Mouse (Mus musculus) layer of hippocampus, adult 9-10 months (tissue): ENCODE results near the gene Vac14.

Experiments
- DNase-seq: peaks from one replicate; pipeline ENCODE4 v3.0.0; 2022; ENCODE audit warnings: low spot score

Gene Vac14

DNA sequence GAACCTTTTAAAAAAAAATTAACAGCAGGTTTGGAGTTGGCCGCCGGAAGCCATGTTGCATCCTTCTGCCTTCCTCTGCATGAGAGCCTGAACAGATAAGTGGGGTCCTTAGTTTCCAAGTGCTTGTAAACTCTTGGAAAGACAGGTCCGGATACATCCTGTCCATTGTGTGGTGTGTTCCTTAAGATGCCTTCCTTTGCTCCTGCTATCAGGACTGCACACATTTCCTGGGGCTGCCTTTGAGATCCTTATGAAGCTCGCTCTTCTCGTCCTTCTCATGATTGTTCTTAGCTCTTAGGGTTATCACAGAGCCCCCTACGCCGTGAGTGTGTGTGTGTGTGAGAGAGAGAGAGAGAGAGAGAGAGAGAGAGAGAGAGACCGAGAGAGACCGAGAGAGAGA is 71.6 kb downstream of the Vac14 start:
- no peak for DNase-seq

DNA sequence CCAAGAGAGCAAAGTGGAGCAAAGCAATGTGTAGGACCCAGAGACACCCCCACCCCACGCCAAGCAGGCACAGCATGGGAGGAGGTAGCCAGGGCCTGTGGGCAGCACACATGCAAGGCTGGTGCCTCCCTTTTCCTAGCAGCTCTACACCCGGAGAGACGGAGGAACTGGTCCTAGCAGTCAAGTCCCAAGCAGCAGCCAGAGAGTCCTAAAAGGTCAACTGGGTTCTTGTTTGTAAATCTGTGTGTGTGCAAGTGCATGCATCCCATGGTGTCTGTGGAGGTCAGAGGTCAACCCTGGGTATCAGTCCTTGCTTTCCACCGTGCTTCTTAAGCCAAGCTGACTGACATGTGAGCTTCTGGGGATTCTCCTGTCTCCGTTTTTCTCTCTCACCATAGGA is 75.8 kb downstream of the Vac14 start:
- no peak for DNase-seq

DNA sequence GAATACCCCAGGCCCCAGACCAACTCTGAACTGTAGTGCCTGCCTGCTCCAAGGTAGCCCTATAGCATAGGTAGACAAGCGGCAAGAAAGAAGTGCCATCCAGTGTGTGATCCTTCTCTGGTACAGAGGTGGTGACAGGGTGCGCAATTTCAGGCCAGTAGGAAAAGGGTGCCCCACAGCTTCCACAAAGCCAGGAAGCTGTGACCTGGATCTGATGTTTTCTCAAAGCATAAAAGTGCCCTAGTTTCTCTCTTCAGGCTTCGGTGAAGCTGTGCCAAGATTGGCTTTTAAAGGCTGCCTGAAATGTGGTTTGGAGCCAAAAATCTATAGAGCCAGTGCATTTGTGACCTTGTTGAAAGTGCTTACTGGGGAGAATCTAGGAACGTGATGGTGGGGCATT is 76.4 kb downstream of the Vac14 start:
- DNase-seq, result no peak

DNA sequence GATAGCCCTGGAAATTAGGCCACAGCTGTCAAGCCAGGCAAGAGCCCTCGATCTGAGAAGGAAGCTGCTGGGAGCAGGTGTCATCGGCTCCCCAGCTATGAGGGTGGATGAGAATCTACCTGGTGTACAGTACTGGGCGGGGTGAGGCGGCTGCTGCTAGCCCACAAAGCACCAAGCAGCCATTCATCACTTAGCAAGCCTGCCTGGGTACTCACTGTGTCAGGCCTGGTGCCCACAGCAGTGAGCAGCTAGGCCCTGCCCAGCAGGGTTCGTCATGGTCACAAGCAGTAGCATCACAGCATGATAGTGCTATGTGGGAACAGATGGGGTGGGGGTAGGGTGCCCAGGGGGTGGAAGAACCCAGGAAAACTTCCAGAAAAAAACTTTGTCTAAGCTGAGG is 77.0 kb downstream of the Vac14 start:
- no peak for DNase-seq

DNA sequence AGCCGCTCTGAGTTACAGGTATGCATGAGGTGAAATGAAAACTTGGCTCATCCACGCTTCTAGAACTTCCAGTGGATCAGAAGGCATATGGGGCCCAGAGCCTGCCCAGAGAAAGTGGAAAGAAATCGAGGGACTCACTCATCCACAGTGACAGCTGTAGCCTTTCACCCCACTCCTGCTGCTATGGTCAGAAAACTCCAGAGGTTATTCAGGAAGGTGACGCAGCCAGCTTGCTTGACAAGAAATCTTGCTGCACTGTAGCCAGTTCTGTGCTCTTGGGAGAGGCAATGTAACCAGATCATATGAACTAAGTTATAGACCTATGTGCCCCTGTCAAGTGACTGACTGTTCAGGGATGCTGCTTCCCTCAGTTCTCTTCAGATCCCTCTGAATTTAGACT is 77.7 kb downstream of the Vac14 start:
- no peak for DNase-seq

DNA sequence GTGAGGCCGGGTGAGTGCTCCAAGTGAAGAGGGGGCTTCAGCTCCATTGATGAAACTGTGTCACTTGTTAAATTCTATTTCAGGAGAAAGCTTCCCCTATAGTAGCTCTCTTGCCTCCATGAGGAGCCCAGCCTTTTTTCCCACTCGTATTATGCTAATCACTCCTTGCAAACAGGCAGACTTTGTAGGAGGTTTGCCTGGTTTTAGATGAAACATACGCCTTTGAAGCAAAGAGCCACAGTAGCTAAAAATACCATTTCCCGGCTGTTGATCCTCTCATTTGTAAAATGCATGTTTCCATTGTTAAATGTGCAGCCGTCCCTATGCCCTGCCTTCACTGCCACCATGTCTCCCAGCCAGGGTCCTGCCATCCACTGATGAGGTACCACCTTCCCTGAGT is 79.2 kb downstream of the Vac14 start:
- peak; percentile 30 for DNase-seq

DNA sequence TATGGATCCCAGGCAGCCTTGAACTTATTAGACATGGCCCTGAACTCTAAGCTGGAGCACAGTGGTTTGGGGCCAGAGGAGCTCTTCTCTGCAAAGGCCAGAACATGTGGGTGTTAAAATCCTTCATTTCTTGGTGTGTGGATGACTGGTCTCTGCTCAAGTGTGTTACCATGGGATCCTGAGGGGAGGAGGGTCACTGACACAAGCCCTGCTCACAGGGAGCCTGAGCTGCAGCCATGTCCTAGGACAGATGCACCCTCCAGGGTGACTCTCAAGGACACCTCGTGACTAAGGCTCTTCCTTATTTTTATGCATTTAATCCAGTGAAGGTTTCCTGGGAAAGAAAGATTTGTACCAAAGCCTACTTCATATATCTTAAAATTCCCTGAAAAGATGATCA is 79.7 kb downstream of the Vac14 start:
- no peak for DNase-seq

DNA sequence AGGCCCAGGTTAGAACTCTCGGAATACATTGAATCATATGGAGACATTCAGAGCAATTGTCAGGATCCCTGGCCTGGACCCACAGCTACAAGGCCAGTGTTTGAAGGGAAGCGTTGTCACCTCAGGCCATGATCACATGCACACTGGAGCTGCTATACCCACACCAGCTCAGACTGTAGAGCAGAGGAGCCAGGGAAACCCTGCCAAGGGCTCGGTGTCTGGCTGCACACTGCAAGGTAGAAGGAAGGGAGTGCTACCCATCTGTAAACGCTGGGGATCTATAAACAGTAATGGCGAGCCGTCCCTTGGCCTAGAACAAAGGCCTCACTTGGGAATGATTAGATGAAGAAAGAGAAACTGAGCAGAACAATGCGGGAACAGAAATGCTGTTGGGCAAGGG is 81.1 kb downstream of the Vac14 start:
- no peak for DNase-seq

DNA sequence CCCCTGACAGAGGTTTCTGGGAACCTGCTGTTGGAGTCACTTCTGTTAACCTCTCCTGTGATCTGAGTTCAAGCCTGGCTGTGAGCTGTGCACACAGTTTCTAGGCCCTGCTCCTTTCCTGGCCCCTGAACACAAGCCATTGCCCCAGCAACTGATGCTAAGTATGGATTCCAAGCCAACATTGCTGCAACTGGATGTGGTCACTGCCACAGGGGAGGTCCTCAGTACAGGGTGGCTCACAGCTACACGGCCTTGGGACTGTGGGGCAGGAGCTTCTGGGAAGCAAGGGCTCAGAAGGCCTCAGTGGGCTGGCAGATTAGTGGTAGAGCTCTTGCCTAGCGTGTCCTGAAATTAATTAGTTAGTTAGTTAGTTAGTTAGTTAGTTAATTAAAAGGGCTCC is 82.2 kb downstream of the Vac14 start:
- no peak for DNase-seq

DNA sequence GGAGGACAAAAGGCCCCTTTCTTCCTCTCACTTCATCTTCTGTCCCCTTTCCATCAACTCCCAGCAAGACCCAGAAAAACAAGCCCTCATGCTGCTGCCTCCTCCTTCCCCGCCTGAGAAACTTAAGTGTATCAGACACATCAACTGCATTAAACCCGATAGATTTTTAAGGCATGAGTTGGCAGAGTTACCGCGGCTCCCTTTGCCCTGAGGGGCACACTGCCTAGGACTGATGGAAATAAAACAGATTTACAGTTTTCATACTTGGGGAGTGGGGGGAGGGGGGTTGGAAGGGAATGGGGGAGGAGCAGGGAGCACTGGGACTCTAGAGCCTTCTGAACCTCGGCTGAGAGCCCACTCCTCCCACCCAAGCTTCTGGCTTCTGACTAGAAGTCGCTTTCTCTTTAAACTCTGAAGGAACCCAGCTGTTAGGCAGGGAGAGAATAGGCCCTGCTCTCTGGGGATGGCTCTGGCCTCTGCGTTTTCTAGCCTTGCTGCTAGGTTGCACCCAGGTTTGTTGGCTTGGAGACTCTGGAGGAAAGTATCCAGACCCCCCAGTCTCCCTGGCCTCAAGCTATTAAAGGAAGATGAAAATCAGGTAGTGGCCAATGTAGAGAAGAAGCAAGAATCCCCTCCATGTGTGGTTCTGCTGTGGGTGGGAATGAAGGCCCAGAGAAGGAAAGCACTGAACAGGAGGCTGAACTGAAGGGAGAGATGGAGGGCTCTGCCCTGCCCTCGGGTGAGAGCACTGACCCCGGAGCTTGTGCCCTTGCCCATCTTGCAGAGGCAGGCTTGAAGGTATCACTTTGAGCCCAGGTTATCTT is 84.5 kb downstream of the Vac14 start:
- no peak for DNase-seq

DNA sequence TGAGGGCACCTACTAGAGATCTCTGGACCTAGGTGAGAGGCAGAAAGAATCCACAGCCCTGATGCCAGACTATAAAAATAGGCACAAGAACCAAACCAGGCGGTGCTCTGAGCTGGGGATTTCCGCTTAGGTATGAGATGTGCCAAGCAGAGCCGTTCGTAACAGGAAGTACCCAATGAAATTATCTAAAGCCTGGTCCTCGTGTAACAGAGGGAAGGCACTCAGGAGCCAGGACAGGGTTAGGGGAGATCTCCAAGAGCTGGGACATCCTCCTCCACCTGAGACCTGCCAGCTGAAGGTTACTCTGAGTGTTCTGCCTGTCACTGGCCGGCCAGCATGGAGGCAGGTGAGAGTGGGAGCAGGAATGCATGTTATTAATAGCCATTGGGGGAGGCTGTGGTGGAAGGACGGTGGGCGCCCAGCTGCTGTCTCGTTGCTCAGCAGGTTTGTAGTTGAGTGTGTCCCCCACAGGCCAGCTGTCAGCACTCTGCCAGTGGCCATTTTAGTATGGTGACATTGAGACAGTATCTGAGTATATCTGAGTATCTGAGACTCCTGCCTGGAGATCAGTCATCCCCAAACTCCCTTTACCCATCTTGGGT is 85.2 kb downstream of the Vac14 start:
- DNase-seq, result no peak

DNA sequence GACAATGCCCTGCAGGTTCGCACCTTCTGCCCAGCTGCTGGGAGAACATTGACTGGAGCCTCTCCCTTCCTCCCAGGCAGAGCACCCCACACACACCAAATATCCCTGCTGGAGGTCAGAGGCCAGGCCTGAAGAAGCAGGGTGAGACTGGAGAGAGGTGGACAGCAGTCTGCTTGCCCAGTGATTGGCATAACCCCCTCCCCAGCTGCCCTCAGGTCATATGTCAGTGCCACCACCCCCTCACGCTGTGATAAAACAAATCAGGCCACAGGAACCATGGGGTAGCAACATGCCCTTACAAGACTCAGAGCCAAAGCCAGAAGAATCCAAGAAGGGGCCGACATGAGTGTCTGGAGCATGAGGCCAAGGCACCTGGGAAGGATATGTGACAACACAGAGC is 85.7 kb downstream of the Vac14 start:
- no peak for DNase-seq

DNA sequence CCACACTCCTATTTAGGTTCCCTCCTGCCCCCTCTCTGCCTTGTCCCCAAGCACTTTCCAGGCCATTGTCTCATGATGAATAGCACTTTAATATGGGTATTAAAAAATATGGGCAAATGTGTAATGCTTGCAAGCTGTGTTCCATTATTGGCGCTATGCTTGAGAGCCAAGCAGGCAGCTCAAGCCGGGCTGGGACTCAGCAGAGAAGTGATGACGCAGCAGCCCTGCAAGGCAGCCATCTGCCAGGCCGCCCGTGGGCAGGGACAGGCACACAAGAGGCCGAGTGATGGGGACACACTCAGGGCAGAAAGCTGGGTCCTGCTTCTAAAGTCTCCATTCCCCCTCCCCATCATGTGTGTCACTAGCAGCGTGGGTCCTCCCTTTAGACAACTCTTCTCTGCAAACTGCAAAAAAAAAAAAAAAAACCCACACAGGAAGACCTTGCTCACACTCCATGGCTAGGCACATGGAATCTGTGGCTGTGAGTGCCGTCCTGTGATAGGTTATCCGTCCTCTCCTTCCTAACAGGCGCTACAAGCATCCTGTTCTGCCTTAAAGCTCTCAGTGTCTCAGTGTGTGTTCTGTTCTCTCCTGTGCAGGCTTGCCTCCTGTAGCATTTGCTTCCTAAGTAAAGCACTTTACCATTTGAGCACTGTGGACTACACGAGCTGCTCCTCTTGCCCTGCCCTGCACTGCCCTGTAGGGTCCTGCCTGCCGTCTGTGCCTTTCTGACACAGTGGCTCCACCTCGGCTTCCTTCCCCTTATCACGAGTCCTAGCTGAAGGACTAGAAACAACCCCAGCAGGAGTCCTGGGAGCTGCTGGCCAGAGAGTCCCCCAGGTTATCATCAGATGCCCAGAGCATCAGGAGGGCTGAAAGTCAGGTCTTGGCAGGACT is 87.3 kb downstream of the Vac14 start:
- peak; percentile 35 for DNase-seq

DNA sequence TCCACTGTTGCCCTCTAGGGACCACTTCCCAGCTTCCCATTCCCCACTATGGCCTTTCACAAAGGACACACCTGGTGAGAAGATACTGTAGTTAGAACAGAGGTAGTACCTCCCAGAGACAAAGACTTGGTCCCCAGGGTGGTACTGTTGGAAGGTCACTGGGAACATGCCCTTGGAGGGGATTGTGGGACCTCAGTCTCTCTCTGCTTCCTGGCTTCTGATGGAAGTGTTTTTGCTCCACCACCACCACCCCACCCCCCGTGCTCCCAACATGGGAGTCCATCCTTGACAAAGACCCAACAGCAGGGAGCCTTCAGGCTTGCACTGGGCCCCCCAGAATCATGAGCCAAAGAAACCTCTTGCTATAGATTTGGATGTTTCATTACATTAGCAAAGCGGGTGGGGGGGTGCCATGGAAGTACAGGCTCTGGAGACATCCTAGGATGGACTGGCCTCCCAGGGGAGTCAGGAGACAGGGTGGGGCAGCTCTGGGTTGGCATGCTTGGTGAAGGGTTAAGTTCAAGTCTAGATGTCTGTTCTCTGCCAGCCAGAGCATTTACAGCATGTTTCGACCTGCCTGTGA is 88.0 kb downstream of the Vac14 start:
- no peak for DNase-seq

DNA sequence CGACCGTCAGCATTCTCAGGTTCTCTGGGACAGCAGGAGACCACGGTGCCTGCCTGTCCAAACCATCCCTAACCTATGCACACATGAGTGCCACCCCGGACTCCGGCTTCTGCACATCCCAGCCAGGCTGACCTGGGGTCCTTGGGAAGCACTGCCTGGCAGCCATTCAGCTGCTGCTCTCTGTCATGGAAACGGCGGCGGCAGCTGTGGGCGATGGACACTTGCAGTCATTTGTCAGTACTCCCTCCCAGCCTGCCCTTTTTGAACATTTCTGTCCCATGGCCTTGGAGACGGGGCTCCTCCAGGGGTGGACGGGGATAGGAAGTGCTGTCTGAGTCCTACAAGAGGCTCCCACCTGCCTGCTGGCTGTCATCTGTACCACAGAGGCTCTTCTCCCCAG is 90.0 kb downstream of the Vac14 start:
- no peak for DNase-seq

DNA sequence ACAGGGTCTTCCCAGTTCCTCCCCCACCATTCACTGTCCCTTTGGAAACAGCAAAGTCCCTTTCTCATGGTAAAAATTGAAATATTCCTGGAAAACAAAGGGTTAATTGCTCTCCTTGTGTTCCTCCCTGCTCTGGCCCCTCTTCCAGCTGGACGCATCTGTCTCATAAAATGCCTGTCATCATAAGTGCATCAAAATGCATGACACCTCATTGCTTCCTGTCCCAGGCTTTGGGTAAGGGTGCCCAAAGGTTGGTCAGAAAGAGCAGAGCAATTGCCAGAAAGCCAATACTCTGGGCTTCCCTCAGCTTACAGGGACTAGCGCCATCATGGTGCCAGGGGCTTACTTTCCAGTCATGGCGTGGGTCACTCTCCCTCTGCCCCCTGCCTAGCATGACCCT is 92.2 kb downstream of the Vac14 start:
- no peak for DNase-seq

DNA sequence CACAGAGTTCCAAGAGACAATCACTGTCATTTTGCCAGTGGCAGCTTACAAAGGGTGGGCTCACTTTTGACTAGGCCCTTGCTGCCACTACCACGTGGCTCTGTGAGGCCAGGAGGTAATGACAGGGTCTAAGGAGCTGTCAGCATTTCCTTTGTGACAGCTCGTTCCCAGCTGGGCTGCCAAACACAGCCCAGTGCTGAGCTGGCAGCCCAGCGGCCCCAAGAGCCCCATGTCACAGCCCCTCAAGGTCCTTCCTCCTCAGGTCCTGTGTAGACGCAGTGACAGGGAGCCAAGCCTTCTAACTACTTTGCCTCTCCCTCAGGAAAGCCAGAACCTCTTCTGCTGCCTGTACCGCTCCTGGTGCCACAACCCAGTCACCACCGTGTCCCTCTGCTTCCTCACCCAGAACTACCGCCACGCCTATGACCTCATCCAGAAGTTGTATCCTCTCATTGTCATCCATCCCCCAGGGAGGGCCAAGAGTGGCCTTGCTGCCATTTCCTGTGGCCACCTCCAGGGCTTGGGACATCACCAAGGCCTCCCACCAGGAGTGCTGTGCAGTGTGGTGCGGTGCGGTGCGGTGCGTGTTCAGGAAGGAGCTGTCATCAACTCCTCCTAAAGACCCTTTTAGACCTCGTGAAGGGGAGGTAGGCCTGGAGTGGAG is 93.0 kb downstream of the Vac14 start:
- DNase-seq, result no peak

DNA sequence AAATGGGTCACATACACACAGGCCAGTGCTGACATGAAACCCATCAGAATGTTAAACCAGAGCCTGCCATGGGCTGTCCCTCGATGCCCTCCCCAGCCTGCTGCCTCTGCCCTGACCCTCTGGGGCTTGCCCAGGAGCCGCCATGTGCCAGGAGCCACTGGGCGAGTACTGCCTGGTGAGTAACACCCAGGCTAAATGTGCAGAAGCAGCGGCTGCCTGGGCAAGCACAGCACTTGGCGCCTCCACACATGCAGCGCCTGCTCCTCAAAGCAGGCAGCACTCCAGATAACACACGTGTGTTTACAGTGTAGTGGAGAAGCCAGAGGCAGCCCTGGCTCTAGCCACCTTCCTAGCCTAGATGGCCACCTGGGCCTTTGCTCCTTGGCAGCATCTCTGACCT is 94.7 kb downstream of the Vac14 start:
- DNase-seq, result no peak

DNA sequence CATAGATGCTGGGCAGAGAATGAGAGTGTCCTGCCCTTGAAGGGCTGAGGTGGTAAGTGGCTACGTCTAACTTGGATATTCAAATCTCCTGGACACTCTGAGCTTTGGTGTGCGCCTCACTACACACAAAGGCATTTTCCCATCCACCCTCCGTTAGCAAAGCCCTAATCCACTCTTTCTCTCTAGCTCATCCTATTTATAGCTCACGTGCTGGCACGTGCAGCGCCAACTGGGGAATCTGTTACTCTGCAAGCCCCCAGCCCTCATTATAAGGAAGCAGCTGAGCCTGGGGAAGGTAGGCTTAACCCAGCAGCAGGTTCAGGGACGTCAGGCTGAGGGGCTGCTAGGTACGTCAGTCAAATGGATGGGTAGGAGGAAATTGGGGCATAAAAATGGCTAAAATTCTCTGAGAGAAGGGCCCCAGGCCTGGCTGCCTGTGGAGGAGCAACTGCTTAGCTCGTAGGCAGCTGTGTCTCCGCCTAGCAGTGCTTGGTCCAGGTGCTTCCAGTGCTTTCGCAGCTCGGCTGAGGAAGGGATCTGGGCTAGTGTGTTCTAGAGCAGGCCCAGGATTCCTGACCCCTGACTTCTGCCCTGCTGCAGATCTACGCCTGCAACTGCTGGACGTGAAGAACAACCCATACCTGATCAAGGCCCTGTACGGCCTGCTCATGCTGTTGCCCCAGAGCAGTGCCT is 96.6 kb downstream of the Vac14 start:
- no peak for DNase-seq

DNA sequence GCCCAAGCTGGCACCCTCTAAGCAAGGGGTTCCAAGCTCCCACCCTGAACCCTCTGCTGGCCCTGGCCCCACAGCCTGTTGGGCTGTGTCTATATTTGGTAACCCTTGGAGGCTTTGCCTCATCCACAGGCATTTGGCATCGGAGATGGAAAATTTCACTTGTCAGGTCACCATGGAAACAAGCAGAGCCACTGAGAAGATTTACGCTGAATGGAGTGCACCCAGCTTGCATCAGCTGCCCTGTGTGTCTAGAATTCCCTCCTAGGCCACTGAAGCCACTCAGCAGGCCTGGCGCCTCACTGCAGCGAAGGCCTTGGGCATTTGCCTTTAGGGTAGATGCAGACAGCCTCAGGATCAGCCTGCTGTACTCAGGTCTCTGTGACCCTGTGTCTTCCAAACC is 97.7 kb downstream of the Vac14 start:
- DNase-seq, result peak; percentile 73

DNA sequence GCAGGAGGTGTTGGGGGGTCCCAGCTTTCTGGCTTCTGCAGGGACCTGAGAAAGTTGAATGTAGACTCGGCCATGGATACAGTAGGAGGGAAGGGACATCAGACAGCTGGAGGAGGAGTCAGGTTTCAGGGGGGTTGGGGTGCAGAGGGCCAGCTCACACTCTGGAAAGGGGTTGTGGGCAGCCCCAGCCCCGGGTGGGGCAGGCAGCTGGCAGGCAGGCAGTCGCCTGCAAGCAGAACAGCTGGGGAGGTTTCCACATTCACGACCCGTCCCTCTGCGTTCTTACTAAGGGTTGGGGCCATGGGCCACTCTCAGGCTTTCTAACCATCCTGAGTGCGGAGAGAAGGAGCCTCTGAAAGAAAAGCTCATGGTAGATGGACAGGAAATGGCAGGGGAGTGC is 98.7 kb downstream of the Vac14 start:
- DNase-seq, result no peak
